Mouse (Mus musculus) E14TG2a.4 (cell line): Measurements from ENCODE around the gene Rnft2.

Experiments
- CTCF ChIP-seq: conservative IDR thresholded peaks from 2 replicates; pipeline ENCODE4 v1.5.1; 2014; ENCODE audit warnings: low read length
- NANOG ChIP-seq: IDR thresholded peaks from 2 replicates; pipeline ENCODE4 v1.6.1; 2014; ENCODE audit warnings: borderline replicate concordance, low read length, mixed read lengths

GRCm38 (mm10) chr5:118230071-118230611, 14.8 kb downstream of the Rnft2 start:
- TF ChIP-seq NANOG (no peak), CTCF (no peak)
